Mouse (Mus musculus): ENCODE measurements around the gene Raver1.

DNA sequence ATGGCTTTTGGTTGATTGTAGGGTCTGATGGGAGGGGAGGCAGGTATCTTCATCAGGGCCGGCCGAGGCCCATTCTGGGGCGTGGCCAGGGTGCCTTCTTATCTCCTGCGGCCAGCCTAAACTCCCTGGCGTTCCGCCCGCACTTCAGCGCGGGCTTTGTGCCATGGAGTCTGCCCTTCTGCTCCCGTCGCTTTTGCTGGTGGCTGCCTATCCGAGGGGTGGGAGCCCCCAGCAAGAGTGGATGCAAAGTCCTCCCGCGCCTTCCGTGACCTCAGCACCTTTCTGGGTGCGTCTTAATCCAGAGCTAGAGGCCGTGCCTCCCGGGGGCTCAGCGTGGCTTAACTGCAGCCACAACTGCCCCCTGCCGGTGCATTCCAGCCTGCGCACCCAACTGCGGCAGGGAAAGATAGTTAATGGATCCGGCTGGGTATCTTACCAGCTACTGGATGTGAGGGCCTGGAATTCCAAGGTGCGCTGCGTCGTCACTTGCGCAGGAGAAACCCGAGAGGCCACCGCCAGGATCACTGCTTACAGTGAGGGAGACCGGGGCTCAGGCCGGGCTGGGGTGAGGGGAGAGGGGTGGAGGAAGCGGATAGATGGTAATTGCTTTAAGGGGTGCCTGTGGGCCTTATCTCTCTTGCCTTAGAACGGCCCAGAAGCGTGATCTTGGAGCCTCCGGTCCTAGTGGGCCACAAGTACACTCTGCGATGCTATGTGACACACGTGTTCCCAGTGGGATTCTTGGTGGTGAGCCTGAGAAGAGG lies 62.3 kb downstream of the Raver1 start, which contains the start of gene Icam4:
- peak; percentile 60 for TF ChIP-seq CTCF (IDR thresholded peaks at IDR 0.05; ENCODE audit: extremely low read depth, insufficient read depth, low read length)
- no peak for TF ChIP-seq POLR2A (IDR thresholded peaks at IDR 0.05; ENCODE audit: extremely low read depth, insufficient read depth, low read length)

Data from cortical plate, adult 2 months (tissue).